Mouse (Mus musculus) cerebellum, postnatal 36 days (tissue): Measurements from ENCODE around the gene Olfr862.

ENCODE experiments used
- DNase-seq, 2 experiments: peaks; one replicate each; pipeline ENCODE4 v3.0.0; 2021 to 2022; ENCODE audit warnings: mixed read lengths in 2 of 2

Olfr862 gene

GRCm38 (mm10) chr9:19887904-19888303, at the start of gene Olfr862:
Gene Olfr862 (minus strand): TSS chr9:19888004.
- no peak for DNase-seq

- DNase-seq, result no peak
Observed at GRCm38 (mm10) chr9:19916565-19916964, 28.8 kb upstream of the Olfr862 start, which contains the start of gene Olfr77. Gene Olfr77 (plus strand): TSS chr9:19916865.

GRCm38 (mm10) chr9:19911170-19911569, 23.4 kb upstream of the Olfr862 start:
- no peak for DNase-seq

GRCm38 (mm10) chr9:19849647-19850046, 38.2 kb downstream of the Olfr862 start, which contains the start of gene Olfr860:
Gene Olfr860 (minus strand): TSS chr9:19849747.
- DNase-seq, result no peak
